Mouse (Mus musculus) intestine, embryonic 14.5 days (tissue): ENCODE measurements at regions not wholly inside any gene's neighbourhood (a gene's known extent, or its start where the extent isn't known, plus 50 kb on each side); places are given as distances from the start of the nearest gene placed in this dataset.

Experiments
- ATAC-seq: fragments of 200-750 bp; cut with Nextera tagmentation; replicated peaks from 2 replicates; pipeline ENCODE4 v1.8.0; 2017; ENCODE audit warnings: low read depth, moderate number of reproducible peaks, moderate TSS enrichment, moderate library complexity; ENCODE audit not compliant: low FRiP score, low TSS enrichment
- DNase-seq: peaks from one replicate; pipeline ENCODE4 v3.0.0-alpha.2; 2018; ENCODE audit warnings: low spot score
- H3K27ac ChIP-seq: fragments of 300-500 bp; sonication (generic); 2 replicates; pipeline ENCODE4 v1.5.1; 2014; ENCODE audit warnings: low read depth, mild to moderate bottlenecking, control low read depth
- H3K27me3 ChIP-seq: fragments of 300-500 bp; sonication (generic); replicated peaks from 2 replicates; pipeline ENCODE4 v1.6.1; 2014; ENCODE audit warnings: low read length, control low read depth; ENCODE audit not compliant: control insufficient read depth, insufficient read depth
- H3K36me3 ChIP-seq: fragments of 300-500 bp; sonication (generic); 2 replicates; pipeline ENCODE4 v1.6.1; 2014; ENCODE audit warnings: low read length, control low read depth; ENCODE audit not compliant: control insufficient read depth, insufficient read depth
- H3K4me1 ChIP-seq: fragments of 300-500 bp; sonication (generic); replicated peaks from 2 replicates; pipeline ENCODE4 v1.6.1; 2014; ENCODE audit warnings: low read length, control low read depth, mixed read lengths; ENCODE audit not compliant: control insufficient read depth, insufficient read depth
- H3K4me2 ChIP-seq: fragments of 300-500 bp; sonication (generic); 2 replicates; pipeline ENCODE4 v1.6.1; 2014; ENCODE audit warnings: low read length
- H3K4me3 ChIP-seq: fragments of 300-500 bp; sonication (generic); 2 replicates; pipeline ENCODE4 v1.5.1; 2014; ENCODE audit warnings: low read depth, low read length, control low read depth, mixed read lengths
- H3K9ac ChIP-seq: fragments of 300-500 bp; sonication (generic); 2 replicates; pipeline ENCODE4 v1.6.1; 2014; ENCODE audit warnings: mild to moderate bottlenecking, low read length
- H3K9me3 ChIP-seq: fragments of 300-500 bp; sonication (generic); 2 replicates; pipeline ENCODE4 v1.6.1; 2016; ENCODE audit warnings: low read length, control low read depth; ENCODE audit not compliant: control insufficient read depth
- WGBS: fragments of 180-500 bp; shearing (Covaris S2); extraction: QIAGEN DNeasy Blood & Tissue Kit; methylation state at CpG from one replicate; pipeline ENCODE4 v1.1.7; 2014; 5-methylcytosine and 5-hydroxymethylcytosine counted together

DNA sequence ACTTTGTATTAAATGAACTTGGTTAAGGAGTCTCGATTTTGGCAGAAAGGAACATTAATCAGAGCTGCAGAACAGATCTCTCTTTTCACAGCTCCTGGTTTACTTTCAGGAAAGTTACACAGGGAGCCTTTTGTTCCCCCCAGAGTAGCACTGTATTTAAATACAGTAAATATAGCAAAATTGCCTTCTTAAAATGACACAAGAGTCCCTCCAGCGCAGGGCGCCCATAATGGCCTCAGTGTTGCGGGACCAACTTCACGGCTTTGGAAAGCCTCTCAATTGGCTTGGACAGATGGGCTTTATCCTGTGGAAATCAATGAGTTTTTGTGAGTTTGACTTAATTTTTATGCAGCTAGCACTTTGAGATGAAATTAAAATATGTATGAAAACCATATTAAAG lies 588.3 kb upstream of the Sall1 start:
- DNase-seq (no peak), ATAC-seq (no peak)
- Histone ChIP-seq H3K9ac (no peak overlapping the region), H3K27me3 (no peaks in the 10 kb centered on the region), H3K4me1 (no peaks in the 10 kb centered on the region), H3K4me2 (no peak overlapping the region), H3K27ac (no peak overlapping the region), H3K4me3 (no peak overlapping the region), H3K9me3 (no peaks in the 10 kb centered on the region), H3K36me3 (no peaks in the 10 kb centered on the region)
- WGBS = 72% methylated on average over 5 of the region's 5 CpGs

DNA sequence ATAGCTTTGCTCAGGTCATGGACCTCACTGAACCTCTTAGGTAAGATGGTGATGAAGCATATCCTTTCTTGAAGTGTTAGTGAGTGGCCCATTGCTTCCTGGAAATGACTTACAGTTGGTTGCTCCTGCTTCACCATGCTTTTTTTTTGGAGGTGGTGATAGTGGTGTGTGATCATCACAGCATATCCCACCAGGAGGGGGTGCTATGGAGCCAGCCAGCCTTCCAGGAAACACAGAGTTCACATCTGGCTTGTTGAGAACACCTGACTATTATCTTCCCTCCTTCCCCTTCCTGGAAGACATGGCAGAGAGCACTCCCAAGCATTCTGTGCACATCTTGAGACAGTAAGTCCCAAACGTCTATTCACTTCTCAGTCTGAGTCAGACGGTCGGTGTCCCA lies 586.6 kb upstream of the Sall1 start:
- H3K27ac ChIP-seq = no peak overlapping the region
- H3K27me3 ChIP-seq = no peaks in the 10 kb centered on the region
- H3K4me3 ChIP-seq = no peak overlapping the region
- ATAC-seq (no peak), DNase-seq (no peak)
- H3K9ac ChIP-seq = no peak overlapping the region
- WGBS = 80% methylated on average over 3 of the region's 3 CpGs
- no peaks in the 10 kb centered on the region for H3K36me3 ChIP-seq
- H3K4me1 ChIP-seq = no peaks in the 10 kb centered on the region
- no peaks in the 10 kb centered on the region for H3K9me3 ChIP-seq
- H3K4me2 ChIP-seq = no peak overlapping the region

DNA sequence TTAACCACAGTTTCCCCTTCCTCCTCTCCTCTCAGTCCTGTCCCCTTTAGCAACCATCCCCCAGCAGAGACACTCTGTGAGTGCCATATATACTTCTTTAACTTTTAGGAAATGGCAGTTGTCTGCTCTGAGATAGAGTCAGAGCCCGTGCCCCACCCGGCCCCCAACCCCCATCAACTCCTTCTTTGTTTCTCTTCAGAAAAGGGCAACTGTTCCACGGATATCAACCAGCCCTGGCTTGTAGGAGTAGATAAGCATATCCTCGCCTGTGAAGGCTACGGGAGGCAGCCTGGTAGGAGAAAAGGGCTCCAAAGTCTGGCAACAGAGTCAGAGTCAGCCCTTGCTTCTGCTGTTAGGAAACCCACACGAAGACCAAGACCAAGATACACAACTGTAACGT lies 574.1 kb upstream of the Sall1 start:
- no peak for DNase-seq
- no peak for ATAC-seq
- WGBS = 79% methylated on average over 7 of the region's 7 CpGs

DNA sequence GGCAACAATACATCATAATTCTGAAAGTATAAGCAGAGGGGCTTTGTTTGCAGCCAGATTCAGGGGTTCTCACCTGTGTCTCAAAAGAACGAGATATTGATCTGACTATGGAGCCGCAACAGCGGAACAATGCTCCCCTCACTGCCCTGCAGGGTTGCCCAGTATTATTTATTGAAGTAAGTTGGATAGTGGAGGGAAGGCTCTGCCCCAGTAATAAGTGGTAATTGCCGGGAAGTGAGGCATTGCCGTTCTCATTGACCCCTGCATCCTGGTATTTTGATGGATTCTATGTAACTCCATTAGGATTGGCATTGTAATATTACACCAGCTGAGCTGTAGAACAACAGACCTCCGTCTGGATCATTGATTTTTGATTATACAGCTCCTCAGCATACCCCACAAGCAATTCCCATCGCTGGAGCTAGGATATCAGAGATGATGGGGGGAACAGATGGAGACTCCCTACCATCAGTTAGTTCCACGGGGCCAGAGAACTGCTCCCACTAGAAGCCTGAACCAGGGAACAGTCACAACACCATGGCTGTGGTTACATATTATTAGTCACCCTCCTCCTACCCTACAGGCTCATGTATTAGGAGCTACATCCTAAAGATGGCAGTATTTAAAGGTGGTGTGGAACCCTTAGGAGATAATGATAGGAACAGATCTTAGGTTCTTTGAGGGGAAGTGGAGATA lies 572.0 kb upstream of the Sall1 start:
- Histone ChIP-seq H3K27ac (no peak overlapping the region), H3K4me1 (no peaks in the 10 kb centered on the region), H3K27me3 (no peaks in the 10 kb centered on the region), H3K9me3 (0 out of 2 replicates have a peak, but pooled peaks cover 5% of the 10 kb centered on the region), H3K4me3 (no peak overlapping the region), H3K4me2 (no peak overlapping the region), H3K9ac (no peak overlapping the region), H3K36me3 (no peaks in the 10 kb centered on the region)
- no peak for DNase-seq
- ATAC-seq = no peak
- 80% methylated on average over 8 of the region's 8 CpGs for whole genome bisulfite sequencing

More for the DNA sequence above, 574.1 kb upstream of the Sall1 start:
- Histone ChIP-seq H3K4me2 (no peak overlapping the region), H3K9me3 (no peaks in the 10 kb centered on the region), H3K9ac (no peak overlapping the region), H3K27ac (no peak overlapping the region), H3K4me3 (no peak overlapping the region), H3K27me3 (no peaks in the 10 kb centered on the region), H3K36me3 (no peaks in the 10 kb centered on the region), H3K4me1 (no peaks in the 10 kb centered on the region)

DNA sequence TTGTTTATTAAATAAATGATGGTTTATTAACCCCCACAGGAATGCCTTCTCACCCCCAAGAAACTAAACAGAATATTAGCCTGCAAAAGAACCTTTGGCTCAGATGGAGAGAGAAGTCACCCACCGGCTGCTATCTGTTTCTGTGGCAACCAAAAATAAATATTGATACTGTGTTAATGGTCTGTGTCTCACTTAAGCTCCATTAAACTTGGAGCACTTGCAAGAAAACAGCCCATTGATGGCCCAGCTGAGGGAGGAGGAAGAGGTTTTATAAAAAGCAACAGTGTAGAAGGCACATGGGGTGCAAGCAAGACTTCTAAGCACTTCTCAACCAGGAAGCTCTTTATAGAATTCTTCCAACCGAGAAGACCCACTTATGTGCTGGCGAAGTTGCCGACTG lies 565.1 kb upstream of the Sall1 start:
- Histone ChIP-seq H3K36me3 (no peaks in the 10 kb centered on the region), H3K4me1 (peaks cover 4% of the 10 kb centered on the region; the same call in 1 of the 2 replicates), H3K9me3 (0 out of 2 replicates have a peak, but pooled peaks cover 5% of the 10 kb centered on the region), H3K4me2 (no peak overlapping the region), H3K27me3 (no peaks in the 10 kb centered on the region), H3K9ac (no peak overlapping the region), H3K4me3 (no peak overlapping the region), H3K27ac (0 out of 2 replicates have a peak overlapping the region, but pooled peaks have one; percentile 10)
- WGBS = 25% methylated on average over 4 of the region's 4 CpGs
- ATAC-seq = no peak
- no peak for DNase-seq

DNA sequence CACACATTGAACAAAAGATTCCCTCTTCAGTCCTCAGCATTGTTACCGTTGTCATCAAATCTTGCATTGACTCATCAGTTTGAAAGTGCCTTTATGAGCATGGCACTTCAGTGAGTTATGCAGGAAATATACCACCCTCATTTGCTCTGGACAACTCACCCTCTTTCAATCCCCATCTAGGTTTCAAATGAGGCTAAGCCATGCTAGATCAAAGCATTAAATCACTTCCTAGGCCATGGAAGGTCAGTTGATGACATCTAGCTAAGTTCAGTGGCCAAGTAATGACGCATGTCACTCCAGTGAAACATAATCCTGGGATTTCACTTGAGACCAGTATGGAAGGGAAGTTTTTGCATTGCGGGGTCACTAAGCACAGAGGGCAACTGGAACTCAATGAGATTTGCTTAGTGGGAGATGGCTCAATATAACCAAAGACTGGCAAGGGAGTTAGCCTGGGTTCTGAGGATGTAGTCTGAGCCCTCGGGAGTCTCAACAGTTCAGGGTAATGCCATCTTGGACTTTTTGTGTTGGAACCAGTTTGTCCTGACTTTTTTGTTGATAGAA lies 562.0 kb upstream of the Sall1 start:
- no peak overlapping the region for H3K27ac ChIP-seq
- peaks cover 4% of the 10 kb centered on the region; the same call in 1 of the 2 replicates for H3K4me1 ChIP-seq
- WGBS = 94% methylated on average over 4 of the region's 4 CpGs
- no peak for ATAC-seq
- no peak for DNase-seq
- H3K27me3 ChIP-seq = no peaks in the 10 kb centered on the region
- no peak overlapping the region for H3K4me2 ChIP-seq
- no peak overlapping the region for H3K4me3 ChIP-seq
- H3K9ac ChIP-seq = no peak overlapping the region
- H3K36me3 ChIP-seq = no peaks in the 10 kb centered on the region
- no peaks in the 10 kb centered on the region for H3K9me3 ChIP-seq

DNA sequence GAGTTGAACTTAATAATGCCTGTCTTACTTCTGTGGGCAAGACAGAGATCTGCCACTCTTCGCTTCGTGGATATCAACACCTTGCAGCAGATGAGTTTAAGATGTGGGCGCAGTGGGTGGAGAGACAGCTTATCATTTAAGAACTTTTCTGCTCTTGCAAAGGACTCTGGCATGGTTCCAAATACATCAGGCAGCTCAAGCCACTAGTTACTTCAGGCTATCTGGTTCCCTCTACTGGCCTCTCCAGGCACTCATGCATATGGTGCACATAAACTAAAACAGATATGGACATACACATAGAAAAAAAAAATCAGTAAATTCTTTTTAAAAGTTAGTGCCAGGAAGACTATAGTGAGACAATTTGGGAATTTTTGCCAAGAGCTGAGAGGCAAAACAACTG lies 560.5 kb upstream of the Sall1 start:
- WGBS = 92% methylated on average over 3 of the region's 3 CpGs
- ATAC-seq (no peak), DNase-seq (no peak)
- no peaks in the 10 kb centered on the region for H3K9me3 ChIP-seq
- no peak overlapping the region for H3K9ac ChIP-seq
- no peak overlapping the region for H3K4me3 ChIP-seq
- no peaks in the 10 kb centered on the region for H3K27me3 ChIP-seq
- no peak overlapping the region for H3K4me2 ChIP-seq
- no peak overlapping the region for H3K27ac ChIP-seq
- no peaks in the 10 kb centered on the region for H3K36me3 ChIP-seq
- peaks cover 4% of the 10 kb centered on the region; the same call in 1 of the 2 replicates for H3K4me1 ChIP-seq

DNA sequence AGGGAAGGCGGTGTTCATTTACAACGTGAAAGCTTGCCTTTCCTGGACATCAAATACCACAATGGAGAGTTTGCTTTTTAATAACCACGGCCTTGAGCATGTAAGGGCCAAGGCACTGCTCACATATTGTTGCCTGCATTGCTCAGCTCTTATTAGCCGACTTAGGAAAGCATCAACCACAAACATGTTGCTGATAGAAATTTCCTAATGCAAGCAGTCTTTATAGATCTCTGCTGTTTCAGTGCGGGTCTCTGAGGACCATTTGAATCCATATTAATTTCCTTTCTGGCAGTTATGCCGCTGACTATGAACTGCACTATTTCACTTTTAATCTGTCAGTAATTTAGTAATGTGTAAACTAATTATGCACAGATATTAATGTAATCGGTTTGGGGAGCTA lies 552.4 kb upstream of the Sall1 start:
- H3K9me3 ChIP-seq = no peaks in the 10 kb centered on the region
- H3K36me3 ChIP-seq = no peaks in the 10 kb centered on the region
- no peak overlapping the region for H3K9ac ChIP-seq
- no peak for ATAC-seq
- H3K4me3 ChIP-seq = no peak overlapping the region
- no peaks in the 10 kb centered on the region for H3K27me3 ChIP-seq
- WGBS = 73% methylated on average over 7 of the region's 7 CpGs
- no peaks in the 10 kb centered on the region for H3K4me1 ChIP-seq
- no peak for DNase-seq
- no peak overlapping the region for H3K4me2 ChIP-seq
- no peak overlapping the region for H3K27ac ChIP-seq

DNA sequence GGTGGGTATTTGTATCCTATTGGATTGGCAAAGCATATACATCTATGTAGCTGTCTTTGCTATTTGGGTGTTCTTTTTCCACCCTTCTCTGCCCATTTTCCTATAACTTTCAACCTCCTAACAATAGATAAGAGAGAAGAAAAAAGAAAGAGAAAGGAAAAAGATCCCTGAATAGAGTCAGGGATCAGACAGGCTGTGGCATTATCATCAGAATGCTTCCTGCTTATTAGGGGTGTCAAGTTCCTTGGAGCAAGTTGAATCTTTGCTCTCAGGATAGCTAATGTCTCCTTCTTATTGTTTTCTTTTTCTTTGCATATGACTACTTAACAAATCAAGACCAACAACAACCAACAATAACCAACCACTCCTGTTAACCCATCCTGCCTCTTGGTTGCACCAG lies 539.1 kb upstream of the Sall1 start:
- Histone ChIP-seq H3K9ac (no peak overlapping the region), H3K4me2 (no peak overlapping the region), H3K4me1 (no peaks in the 10 kb centered on the region), H3K27me3 (no peaks in the 10 kb centered on the region), H3K27ac (no peak overlapping the region), H3K4me3 (no peak overlapping the region), H3K36me3 (no peaks in the 10 kb centered on the region), H3K9me3 (no peaks in the 10 kb centered on the region)
- no peak for ATAC-seq
- DNase-seq = no peak
